Mouse (Mus musculus) hindbrain, postnatal 0 days (tissue): Measurements from ENCODE around the gene Zfp933. TPM values are rescaled to one million over a fixed set of nuclear protein-coding genes. Genes with fewer than 3 reads are reported as not detected.
A peak's percentile ranks its signal among the peaks of the same experiment; 100 is the strongest.
"Not testable (repeated sequence)": the region's sequence is repeated elsewhere in the genome, so short reads cannot be mapped to it uniquely, and the experiment has no call there.

Experiments
- ATAC-seq: fragments of 200-750 bp; cut with Nextera tagmentation; 2 replicates; pipeline ENCODE4 v1.8.0; 2017; ENCODE audit warnings: mild to moderate bottlenecking, moderate TSS enrichment, moderate library complexity
- DNase-seq: peaks from one replicate; pipeline ENCODE4 v3.0.0-alpha.2; 2015; ENCODE audit warnings: low spot score
- H3K27ac ChIP-seq: fragments of 300-500 bp; sonication (generic); 2 replicates; pipeline ENCODE4 v1.5.1; 2014; ENCODE audit warnings: mild to moderate bottlenecking
- H3K27me3 ChIP-seq: fragments of 300-500 bp; sonication (generic); 2 replicates; pipeline ENCODE4 v1.6.1; 2014; ENCODE audit warnings: low read length, mixed read lengths; ENCODE audit not compliant: insufficient read depth
- H3K36me3 ChIP-seq: fragments of 300-500 bp; sonication (generic); 2 replicates; pipeline ENCODE4 v1.6.1; 2014; ENCODE audit warnings: low read length, mixed read lengths; ENCODE audit not compliant: insufficient read depth
- H3K4me1 ChIP-seq: fragments of 300-500 bp; sonication (generic); 2 replicates; pipeline ENCODE4 v1.6.1; 2014; ENCODE audit warnings: antibody characterized with exemption, low read length, mixed read lengths; ENCODE audit not compliant: insufficient read depth
- H3K4me2 ChIP-seq: fragments of 300-500 bp; sonication (generic); 2 replicates; pipeline ENCODE4 v1.6.1; 2014; ENCODE audit warnings: low read depth, mild to moderate bottlenecking, low read length, moderate library complexity, mixed read lengths
- H3K4me3 ChIP-seq: fragments of 300-500 bp; sonication (generic); 2 replicates; pipeline ENCODE4 v1.5.1; 2014; ENCODE audit warnings: low read length
- H3K9ac ChIP-seq: fragments of 300-500 bp; sonication (generic); replicated peaks from 2 replicates; pipeline ENCODE4 v1.6.1; 2014; ENCODE audit warnings: mild to moderate bottlenecking, low read length, moderate library complexity, mixed read lengths
- H3K9me3 ChIP-seq: fragments of 300-500 bp; sonication (generic); 2 replicates; pipeline ENCODE4 v1.6.1; 2016; ENCODE audit warnings: low read length, mixed read lengths
- CTCF ChIP-seq: IDR thresholded peaks from 2 replicates; pipeline ENCODE4 v1.5.1; 2016; ENCODE audit warnings: antibody characterized with exemption, control low read depth, low read depth
- WGBS: fragments of 180-500 bp; shearing (Covaris S2); extraction: QIAGEN DNeasy Blood & Tissue Kit; methylation state at CpG from one replicate; pipeline ENCODE4 v1.1.7; 2014; 5-methylcytosine and 5-hydroxymethylcytosine counted together
- polyA plus RNA-seq: library from polyadenylated mRNA; unstranded; fragments of >200 nt; fragmentation: Nextera tagmentation; extraction: Ambion mirVana; gene quantifications from 2 replicates; pipeline ENCODE4 v1.2.1, GENCODE M21; 2015
- total RNA-seq: library from RNA; depleted of rRNA; stranded (reverse); fragments of >200 nt; gene quantifications from 2 replicates; pipeline ENCODE4 v1.2.3, GENCODE M21; 2014

Gene Zfp933
- total and polyA plus RNA-seq, 2 experiments from 2014 or later, result 3.1 to 8.1 TPM

GRCm38 (mm10) chr4:147866056-147866455, 17.9 kb upstream of the Zfp933 start:
- Histone ChIP-seq H3K4me2 (no peak overlapping the region), H3K4me3 (no peak overlapping the region), H3K9ac (no peak overlapping the region), H3K9me3 (no peaks in the 10 kb centered on the region), H3K27me3 (no peaks in the 10 kb centered on the region), H3K36me3 (peaks cover 17% of the 10 kb centered on the region; the same call in 1 of the 2 replicates), H3K4me1 (peaks cover 16% of the 10 kb centered on the region), H3K27ac (no peak overlapping the region)
- WGBS, result 92% methylated on average over 9 of the region's 9 CpGs
- ATAC-seq (no peak), DNase-seq (no peak)
- no peak for TF ChIP-seq CTCF

GRCm38 (mm10) chr4:147865651-147866050, 17.5 kb upstream of the Zfp933 start:
- 96% methylated on average over 6 of the region's 6 CpGs for WGBS
- Histone ChIP-seq H3K36me3 (peaks cover 21% of the 10 kb centered on the region), H3K9me3 (no peaks in the 10 kb centered on the region), H3K27me3 (no peaks in the 10 kb centered on the region), H3K4me1 (peaks cover 16% of the 10 kb centered on the region), H3K4me3 (no peak overlapping the region), H3K27ac (no peak overlapping the region), H3K9ac (no peak overlapping the region), H3K4me2 (no peak overlapping the region)
- DNase-seq (no peak), ATAC-seq (no peak)
- no peak for TF ChIP-seq CTCF

- Histone ChIP-seq H3K4me2 (no peak overlapping the region), H3K9me3 (no peaks in the 10 kb centered on the region), H3K9ac (no peak overlapping the region), H3K27me3 (no peaks in the 10 kb centered on the region), H3K4me3 (no peak overlapping the region), H3K27ac (no peak overlapping the region), H3K36me3 (peaks cover 22% of the 10 kb centered on the region), H3K4me1 (no peaks in the 10 kb centered on the region)
- DNase-seq (no peak), ATAC-seq (no peak)
- no peak for TF ChIP-seq CTCF
- WGBS, result 92% methylated on average over 3 of the region's 3 CpGs
Measured at GRCm38 (mm10) chr4:147862051-147862450, 13.9 kb upstream of the Zfp933 start.

GRCm38 (mm10) chr4:147850776-147851175, 2.6 kb upstream of the Zfp933 start:
- H3K4me2 ChIP-seq, result no peak overlapping the region
- no peaks in the 10 kb centered on the region for H3K9me3 ChIP-seq
- H3K4me3 ChIP-seq, result no peak overlapping the region
- TF ChIP-seq CTCF, result no peak
- DNase-seq (no peak), ATAC-seq (no peak)
- no peak overlapping the region for H3K9ac ChIP-seq
- H3K36me3 ChIP-seq, result no peaks in the 10 kb centered on the region
- WGBS, result 79% methylated on average over 2 of the region's 2 CpGs
- H3K27me3 ChIP-seq, result no peaks in the 10 kb centered on the region
- peaks cover 5% of the 10 kb centered on the region for H3K4me1 ChIP-seq
- no peak overlapping the region for H3K27ac ChIP-seq

GRCm38 (mm10) chr4:147848584-147848991, 422 bp upstream of the Zfp933 start:
- ATAC-seq (peak; percentile 80), DNase-seq (no peak)
- H3K9me3 ChIP-seq, result peaks cover 8% of the 10 kb centered on the region; the same call in 1 of the 2 replicates
- TF ChIP-seq CTCF, result no peak
- H3K36me3 ChIP-seq, result peaks cover 7% of the 10 kb centered on the region; the same call in 1 of the 2 replicates
- peak overlapping the region; percentile 78 for H3K9ac ChIP-seq
- peaks cover 5% of the 10 kb centered on the region for H3K4me1 ChIP-seq
- H3K27me3 ChIP-seq, result no peaks in the 10 kb centered on the region
- WGBS, result 4% methylated on average over 4 of the region's 4 CpGs
- peak overlapping the region; percentile 70 for H3K4me2 ChIP-seq
- peak overlapping the region; percentile 65 for H3K27ac ChIP-seq
- H3K4me3 ChIP-seq, result peak overlapping the region; percentile 91

- Histone ChIP-seq H3K27ac (no peak overlapping the region), H3K4me3 (no peak overlapping the region), H3K36me3 (peaks cover 10% of the 10 kb centered on the region), H3K4me1 (peaks cover 5% of the 10 kb centered on the region), H3K9ac (no peak overlapping the region), H3K4me2 (no peak overlapping the region), H3K9me3 (peaks cover 32% of the 10 kb centered on the region), H3K27me3 (no peaks in the 10 kb centered on the region)
- 98% methylated on average over 3 of the region's 3 CpGs for WGBS
- DNase-seq, result no peak
- ATAC-seq, result no peak
- no peak for TF ChIP-seq CTCF
Measured at GRCm38 (mm10) chr4:147842871-147843270, 5.3 kb downstream of the Zfp933 start.

GRCm38 (mm10) chr4:147839282-147839681, 8.9 kb downstream of the Zfp933 start:
- H3K27ac ChIP-seq, H3K9ac ChIP-seq, H3K4me2 ChIP-seq, ATAC-seq, H3K36me3 ChIP-seq, H3K4me3 ChIP-seq, DNase-seq, H3K4me1 ChIP-seq, H3K27me3 ChIP-seq: not testable (repeated sequence)
- WGBS, result 98% methylated on average over 10 of the region's 26 CpGs
- peaks cover 29% of the 10 kb centered on the region for H3K9me3 ChIP-seq
